Mouse (Mus musculus) liver, embryonic 14.5 days (tissue): ENCODE results near the gene 2610301B20Rik.

Source experiments
- CTCF ChIP-seq: IDR thresholded peaks from 2 replicates; pipeline ENCODE4 v1.5.1; 2016; ENCODE audit warnings: antibody characterized with exemption, low read depth, control low read depth
- EP300 ChIP-seq: IDR thresholded peaks from 2 replicates; pipeline ENCODE4 v1.6.1; 2016; ENCODE audit warnings: antibody characterized with exemption, low read depth

DNA sequence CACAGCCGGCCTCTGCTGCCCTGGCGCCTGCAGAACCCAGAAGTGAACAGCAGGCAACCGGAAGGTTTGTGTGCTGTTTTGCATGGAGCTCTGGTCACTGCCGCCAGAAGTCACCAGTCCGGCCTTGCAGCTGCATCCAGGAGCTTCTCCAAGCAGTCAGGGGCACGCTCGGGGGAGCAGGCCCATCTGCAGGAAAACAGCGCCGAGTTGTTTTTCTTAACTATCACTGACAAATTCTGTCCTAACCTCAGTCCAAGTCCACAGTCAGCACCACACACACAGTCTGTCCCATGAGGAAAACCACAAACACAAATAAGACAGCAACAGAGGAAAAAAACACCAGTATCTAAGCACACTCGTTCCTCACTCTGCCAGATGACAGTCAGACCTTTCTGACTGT lies 14.5 kb downstream of the 2610301B20Rik start:
- TF ChIP-seq CTCF: no peak
- no peak for TF ChIP-seq EP300
